Mouse (Mus musculus) kidney, adult 2 months (tissue): ENCODE measurements at regions not wholly inside any gene's neighbourhood (a gene's known extent, or its start where the extent isn't known, plus 50 kb on each side); places are given as distances from the start of the nearest gene placed in this dataset.

Source experiments
- CTCF ChIP-seq: fragments of 200-500 bp; conservative IDR thresholded peaks from 2 replicates; pipeline ENCODE4 v1.5.1; 2011; ENCODE audit warnings: low read depth, mild to moderate bottlenecking, control low read depth, low read length, moderate library complexity, mixed read lengths; ENCODE audit not compliant: insufficient read depth, insufficient read length
- POLR2A ChIP-seq: fragments of 200-500 bp; IDR thresholded peaks from one replicate; pipeline ENCODE4 v1.6.1; 2011; ENCODE audit warnings: low read depth, low read length, control low read depth

GRCm38 (mm10) chr13:28502171-28502570, 244.8 kb downstream of the Gm11361 start:
- no peak for TF ChIP-seq CTCF
- TF ChIP-seq POLR2A = no peak
